Mouse (Mus musculus) megakaryocyte, adult 5-6 weeks (primary cell): ENCODE data around the gene Itpripl2. TPM values are rescaled to one million over a fixed set of nuclear protein-coding genes. Genes with fewer than 3 reads are reported as not detected.

Experiments
- ATAC-seq: 2 replicates; pipeline ENCODE4 v1.8.0; 2016; ENCODE audit warnings: mild to moderate bottlenecking, inconsistent platforms; ENCODE audit not compliant: poor library complexity, severe bottlenecking
- total RNA-seq, 2 experiments: library from RNA; stranded (forward) in 1 of 2; stranded (reverse) in 1 of 2; fragments of 153-499, 151-499 nt in 1 of 2; fragments of 221-1000, 200-1000 nt in 1 of 2; gene quantifications; 2 replicates each; pipeline versions ENCODE4 v1.2.3 to v1.2.4; 2015 to 2017

The Itpripl2 gene
- total RNA-seq, 2 experiments from 2014 or later = 16.5 to 32.1 TPM

DNA sequence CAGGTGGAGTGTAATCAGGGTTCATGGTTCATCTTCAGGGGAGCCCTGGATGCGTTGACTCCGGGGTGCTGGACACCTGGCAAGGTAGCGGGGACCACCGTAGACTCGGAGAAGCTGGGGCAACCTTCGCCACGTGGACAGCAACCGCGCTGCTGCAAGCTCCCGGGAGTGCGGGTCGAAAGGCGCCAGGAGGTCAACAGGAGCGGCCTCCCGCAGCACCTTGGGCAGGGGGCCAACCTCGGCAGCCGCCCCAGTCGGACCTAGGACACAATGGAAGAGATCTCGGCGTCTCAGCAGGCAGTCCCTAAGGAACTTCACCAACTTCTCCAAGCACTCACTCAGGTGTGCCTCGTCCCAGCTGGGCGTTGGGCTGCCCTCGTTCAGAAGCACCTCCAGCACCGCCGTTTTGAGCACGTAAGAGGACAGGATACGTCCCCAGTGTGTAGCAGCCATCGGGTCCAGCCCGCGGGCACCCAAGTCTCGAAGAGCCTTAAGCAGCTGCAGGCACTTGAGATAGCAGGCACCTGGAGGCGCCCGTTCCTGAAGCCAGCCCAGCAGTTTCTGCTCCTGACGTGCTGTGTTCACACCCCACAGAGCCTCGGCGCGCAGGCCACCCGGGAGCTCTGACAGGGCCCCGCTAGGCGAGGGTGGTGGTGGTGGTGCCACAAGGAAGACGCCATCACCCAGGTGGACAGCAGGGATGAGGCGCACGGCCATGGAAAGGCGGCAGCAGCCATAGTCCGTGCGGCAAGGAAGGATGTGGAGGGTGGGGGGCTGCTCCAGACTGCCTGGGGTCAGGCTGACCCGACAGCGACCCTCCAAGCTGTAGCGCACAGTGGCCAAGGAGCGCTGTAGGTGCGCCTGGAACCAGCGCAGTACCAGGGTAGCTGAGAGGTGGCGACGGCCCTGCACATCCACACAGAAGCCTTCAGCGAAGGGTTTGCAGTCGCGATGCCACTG lies 1.8 kb downstream of the Itpripl2 start:
- no peak for ATAC-seq

DNA sequence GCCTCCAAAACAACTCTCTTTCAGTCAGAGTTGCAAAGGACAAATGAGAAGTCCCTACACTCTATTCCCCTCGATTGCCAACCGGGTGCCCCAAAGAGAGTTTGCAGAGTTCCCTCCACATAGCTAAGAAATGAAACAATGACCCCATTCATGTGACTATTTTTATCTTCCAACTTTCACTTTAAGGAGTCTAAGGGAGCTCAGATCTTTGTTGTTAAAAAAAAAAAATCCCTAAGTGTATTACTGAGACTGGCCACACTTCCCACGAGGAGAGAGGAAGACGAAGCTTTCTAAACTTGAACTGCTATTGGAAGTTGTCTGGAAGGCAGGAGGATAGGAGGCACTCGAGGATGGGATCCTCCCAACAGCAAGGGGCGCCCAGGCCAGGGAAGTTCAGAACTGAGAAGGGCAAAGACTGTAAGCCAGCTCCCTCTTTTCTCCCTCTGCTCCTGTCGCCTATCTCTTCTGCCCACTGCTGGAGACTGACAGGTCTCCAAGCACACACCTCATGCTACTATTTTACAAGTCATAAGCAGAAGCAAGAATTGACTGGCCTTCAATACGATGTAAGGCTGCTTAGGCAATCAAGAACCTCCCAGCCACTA lies 3.6 kb downstream of the Itpripl2 start:
- ATAC-seq = no peak

DNA sequence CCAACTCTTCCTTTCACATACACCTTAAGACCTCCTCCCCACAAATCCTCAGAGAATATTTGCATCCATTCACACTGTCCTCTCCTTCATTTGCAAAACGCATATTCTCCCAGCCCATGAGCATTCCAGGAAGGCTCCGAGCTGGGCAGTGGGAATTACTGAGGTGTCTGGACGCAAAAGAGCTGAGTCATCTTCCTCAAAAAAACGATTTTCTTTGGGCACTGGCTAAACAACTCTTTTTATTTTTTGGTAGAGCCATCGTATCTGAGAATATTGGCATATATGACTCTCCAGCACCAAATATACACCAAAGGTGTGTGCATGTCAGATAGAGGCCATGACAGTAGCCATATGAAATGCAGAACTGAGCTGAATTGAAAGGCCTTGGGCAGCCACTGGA lies 4.9 kb downstream of the Itpripl2 start:
- ATAC-seq = no peak

DNA sequence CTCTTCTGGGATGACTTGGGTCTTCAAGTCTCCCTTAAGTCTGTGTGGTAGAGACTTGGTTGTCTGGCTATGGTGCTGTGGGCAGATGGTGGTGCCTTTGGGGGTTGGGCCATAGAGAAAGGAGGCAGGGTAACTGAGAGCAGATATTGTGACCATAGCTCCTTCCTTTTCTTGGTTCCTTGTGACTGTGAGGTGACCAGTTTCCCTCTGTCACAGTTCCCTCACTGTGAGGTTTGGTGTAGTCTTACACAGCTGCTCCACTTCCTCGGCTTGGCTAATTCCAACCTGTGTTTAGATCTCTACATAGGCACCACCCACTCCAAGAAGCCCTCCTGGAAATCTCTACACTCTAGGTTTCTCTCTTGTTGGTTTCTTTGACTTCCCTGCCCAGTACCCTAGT lies 7.8 kb downstream of the Itpripl2 start:
- ATAC-seq = peak; percentile 49

DNA sequence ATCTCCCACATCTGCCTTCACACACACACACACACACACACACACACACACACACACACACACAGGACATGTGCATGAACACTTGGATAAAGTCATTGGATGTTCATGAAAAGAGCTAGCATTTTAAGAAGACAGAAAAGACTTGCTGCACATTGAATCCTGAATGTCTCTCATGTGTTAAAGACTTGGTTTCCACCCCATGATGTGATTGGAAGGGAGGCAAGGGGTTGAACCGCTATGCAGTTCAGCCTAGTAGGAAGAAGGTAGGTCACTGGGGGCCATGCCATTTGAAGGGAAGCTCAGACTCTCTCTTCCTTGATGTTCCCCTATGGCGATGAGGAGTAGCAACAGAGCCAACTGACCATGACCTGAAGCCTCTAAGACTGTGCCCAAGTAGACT lies 9.8 kb downstream of the Itpripl2 start:
- no peak for ATAC-seq

DNA sequence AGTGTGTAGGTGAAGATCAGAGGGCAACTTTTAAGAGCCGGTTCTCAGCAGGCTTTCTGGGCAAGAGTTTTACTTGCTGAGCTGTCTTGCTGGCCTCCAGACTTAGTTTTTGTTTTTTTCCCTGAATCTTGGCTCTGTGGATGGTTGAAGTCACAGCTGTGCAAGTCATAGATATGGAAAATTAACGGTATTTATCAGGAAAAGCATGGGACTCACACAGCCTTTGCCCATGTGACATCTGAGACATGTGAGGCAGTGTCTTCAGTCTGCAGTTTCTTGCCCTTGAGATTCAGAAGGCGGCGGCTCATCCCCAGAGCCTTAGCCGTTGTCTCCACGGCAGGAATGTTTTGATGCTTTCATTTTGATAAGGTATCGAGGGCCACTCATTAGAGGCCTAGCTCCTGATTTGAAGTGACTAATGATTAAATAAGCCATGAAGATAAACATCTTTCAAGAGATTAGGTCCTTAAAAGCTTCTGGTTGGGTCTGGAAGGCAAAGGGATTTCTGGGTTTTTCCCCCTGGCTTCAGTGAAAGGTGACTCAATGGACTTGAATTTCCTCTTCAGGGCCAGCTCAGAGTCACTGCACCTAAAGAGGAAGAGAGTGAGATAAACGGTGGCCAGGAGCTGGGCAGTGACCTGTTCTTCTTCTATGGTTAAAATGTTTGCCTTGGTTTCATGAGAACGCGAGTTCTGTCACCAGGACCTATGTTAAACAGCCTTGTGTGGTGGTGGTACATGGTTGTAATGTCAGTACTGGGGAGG lies 10.5 kb downstream of the Itpripl2 start:
- ATAC-seq = peak; percentile 32; the same call in 1 of the 2 replicates

DNA sequence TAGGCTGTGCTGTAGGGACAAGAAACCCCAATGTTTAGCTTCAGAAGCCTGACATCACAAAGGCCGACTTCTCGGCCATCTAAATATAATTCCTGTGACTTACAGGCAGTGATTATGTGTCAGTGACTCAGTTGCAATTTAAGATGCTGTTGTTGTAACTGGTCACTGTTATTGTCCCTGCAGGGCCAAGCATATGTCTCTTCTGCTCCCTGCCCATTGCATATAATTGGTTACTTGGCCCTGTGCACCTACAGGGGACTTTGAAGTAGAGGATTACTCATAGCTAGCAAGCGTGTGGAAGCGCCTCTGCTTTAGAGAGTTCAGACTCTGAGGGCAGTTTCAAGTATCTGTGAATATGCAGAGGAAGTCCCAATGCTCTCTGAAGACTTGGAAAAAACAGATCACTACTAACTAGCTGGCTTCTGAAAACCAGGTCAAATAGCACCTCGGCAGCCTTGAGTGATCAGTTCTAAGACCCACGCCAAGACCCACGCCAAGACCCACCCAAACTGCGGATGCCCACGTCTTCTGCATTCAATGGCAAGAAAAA lies 11.5 kb downstream of the Itpripl2 start:
- ATAC-seq = no peak

DNA sequence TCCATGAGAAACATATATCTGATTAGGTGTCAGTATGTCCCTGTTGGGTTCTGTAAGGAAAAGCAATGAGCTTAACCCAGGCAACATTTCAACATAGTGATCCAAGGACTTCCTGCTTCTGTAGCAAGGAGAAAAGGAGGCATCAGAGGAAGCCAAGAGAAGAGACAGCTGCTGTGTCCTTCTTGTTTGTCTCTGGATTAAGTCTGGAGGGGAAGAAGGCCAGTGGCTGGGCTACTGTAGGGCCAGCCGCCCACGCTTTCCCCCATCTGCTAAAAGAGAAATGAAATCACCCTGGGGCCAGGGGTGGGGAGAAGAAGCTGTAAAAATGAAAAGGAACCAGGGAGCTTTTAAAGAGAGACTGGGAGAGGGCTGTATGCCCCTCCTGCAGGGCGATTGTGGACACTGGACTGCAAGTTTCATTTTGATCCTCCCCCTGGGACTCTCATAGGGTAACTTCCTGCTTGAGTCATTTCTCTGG lies 12.9 kb downstream of the Itpripl2 start:
- ATAC-seq = peak; percentile 26

DNA sequence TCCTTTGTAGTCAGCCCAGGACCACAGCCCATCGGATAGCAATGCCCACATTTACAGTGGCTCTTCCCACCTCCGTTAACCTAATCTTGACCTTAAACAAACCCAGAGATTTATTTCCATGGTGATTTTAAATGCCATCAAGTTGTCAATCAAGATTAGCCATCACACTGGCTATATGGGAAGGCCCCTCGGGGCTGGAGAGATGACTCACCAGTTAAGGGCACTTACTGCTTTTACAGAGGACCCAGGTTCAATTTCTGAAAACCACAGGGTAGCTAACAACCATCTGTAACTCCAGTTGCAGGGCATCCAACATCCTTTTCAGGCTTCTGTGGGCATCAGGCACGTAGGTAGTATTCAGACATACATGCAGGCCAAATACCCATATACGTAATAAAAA lies 15.3 kb downstream of the Itpripl2 start:
- no peak for ATAC-seq

DNA sequence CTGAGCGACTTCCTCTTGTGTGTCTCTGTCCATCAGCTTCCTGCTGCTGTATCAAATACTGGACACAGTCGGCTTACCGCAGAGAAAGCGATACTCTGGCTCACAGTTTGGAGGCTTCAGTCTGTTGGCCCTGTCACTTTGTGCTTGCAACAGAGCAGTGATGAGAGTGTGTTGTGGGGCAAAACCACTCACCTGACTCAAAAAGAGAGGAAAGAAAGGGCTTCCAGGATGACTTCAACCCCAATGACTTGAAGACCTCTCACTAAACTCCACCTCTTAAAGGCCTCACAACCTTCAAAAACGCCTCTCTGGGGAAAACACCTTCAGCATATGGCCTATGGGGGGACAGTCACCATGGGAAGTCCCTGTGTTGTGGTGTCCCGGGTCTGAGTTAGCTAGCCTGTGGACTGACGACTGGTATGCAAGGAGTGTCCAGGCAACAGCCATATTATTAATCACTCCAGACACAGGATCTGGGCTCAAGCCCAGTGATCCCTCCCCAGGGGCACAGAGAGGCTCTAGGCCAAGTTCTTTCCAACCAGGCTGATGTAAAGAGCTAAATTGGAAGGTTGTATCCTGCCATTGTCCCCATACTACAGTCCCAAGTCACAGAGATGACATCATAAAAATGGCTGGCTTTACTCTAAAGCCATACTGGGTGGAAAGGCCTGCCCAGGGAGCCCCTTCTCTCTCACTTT lies 16.6 kb downstream of the Itpripl2 start:
- ATAC-seq = no peak

DNA sequence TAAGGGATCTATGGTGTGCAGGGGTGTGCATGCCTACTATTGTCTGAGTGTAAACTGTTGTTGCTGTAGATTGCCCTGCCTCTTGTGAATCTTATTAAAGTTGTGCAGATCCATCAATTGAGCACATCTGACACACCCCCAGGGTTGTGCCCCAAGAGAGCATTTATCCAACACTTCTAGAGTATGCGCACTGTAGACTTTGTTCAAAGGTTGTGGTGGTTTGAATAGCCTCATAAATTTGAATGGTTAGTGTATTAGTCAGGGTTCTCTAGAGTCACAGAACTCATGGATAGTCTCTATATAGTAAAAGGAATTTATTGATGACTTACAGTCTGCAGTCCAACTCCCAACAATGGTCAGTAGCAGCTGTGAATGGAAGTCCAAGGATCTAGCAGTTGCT lies 18.9 kb downstream of the Itpripl2 start:
- ATAC-seq = no peak

DNA sequence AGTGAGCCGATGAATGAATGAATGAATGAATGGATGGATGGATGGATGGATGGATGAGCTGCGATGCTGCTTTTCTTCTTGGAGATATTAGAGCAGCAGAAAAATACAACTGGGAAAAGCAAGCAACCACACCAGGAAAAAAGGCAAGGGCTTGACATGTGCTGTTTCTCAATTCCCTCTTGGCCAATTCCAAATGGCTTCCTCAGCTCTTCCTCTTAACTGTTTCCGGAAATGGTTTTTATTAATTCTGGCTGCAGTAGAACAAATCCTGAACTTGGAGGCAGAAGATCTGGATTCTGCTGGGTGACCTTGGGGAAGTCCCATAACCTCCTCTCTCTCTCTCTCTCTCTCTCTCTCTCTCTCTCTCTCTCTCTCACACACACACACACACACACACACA lies 23.7 kb downstream of the Itpripl2 start:
- ATAC-seq = no peak

DNA sequence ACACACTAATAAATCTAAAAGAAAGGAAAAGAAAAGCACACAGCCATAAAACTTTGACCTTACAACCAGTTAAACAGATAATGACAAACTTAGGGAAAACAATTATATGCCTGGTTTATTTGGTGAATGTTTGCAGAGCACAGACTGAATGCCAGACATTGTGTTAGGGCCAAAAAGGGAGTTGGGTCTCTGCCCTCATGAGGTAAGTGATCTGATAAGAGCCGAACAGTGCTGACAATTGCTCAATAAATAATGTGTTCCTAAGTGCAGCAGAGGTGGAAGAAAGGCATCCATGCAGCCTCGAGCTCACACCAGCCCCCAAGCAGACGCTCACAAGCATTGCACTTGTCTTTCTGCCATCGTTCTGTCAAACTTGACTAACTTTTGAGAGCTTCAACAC lies 27.3 kb downstream of the Itpripl2 start:
- no peak for ATAC-seq

DNA sequence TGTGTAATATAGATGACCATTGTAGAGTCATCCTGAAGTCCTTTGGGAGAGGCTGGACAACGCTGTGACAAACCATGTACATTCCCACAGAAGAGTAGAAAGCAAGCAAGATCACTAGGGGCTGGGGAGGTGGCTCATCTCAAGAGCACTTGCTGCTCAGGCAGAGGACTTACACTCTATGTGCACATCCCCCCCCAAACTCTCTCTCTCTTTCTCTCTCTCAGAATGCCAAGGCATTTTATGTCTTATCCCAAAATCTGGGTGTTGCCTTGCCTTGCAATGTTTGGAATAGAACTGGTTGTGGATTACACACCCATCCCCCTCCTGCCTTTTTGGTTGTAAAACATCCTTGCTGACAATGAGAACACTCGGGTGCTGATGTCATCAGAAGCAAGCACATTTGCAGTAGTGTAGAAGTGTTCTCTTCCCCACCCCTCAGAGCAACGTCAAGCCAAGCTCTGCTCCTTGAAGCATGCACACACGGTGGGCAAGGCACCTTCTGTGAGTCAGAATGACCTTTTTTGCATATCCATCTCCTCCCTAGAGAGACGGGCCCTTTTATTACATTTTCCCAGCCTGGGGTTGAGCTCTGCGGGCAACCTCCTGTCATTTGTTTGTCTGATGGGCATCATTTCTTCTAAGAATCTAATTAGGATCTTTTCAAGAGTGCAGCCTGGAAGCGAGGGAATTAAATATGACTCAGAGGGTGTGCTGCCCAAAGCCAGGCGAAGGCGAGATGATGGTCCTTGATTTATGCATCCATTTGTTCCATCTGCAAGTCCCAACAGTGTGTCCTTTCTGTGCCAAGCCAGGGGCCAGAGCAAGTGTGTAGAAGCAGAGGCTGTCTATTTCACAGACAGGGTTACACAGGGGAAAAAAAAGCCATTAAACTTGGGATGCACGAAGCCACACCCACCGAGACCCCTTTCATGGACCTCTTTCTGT lies 28.7 kb downstream of the Itpripl2 start:
- no peak for ATAC-seq

DNA sequence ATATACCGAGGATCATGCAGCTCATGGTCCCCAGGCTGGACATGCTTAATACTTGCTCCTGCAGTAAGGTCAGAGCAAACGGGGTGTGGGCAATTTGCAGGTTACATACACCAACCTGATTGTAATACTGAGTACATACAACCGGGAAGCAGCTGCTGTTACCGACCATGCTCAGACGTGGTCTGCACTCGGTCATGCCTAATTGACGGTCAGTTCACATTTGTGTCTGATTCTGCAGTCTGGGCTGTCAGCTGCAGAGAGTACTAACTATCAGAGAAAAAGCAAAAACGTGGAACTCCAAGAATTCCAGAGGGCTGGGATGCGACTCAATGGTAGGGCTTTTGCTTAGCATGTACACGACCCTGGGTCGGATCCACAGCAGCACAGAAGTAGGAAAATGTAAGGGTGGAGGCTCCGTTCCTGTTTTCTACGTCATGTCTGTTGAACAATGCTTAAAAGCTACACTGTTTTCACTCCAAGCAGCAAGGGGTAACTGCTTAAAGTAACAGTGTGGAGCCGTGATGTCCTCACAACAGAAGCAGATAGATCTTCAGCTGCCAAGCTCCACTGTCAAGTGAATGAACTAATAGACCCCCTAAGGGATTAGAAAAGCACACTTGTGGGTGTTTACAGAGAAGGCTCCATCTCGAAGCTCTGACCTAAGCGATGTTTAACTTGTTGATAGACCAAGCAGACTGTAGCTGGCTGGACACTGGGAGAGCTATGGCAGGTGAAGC lies 30.2 kb downstream of the Itpripl2 start:
- no peak for ATAC-seq

DNA sequence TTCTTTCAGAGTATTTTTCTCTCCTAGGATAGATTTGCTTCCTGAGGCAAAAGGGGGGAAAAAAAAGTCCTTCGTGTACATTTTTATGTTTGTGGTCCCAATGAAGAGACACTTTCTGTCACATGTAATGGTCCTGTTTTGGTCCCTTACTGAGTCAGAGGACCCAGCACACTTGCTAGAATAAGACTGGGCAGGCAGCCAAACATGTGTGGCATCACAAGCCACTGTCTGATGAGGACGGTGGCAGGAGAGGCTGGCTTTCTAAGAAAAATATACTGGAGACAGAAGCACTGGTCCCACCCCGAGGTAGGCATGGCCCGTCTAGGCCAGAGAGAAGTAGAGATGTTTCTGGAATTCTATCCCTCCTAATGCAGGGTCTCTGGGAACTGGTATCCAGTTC lies 38.1 kb downstream of the Itpripl2 start:
- no peak for ATAC-seq

DNA sequence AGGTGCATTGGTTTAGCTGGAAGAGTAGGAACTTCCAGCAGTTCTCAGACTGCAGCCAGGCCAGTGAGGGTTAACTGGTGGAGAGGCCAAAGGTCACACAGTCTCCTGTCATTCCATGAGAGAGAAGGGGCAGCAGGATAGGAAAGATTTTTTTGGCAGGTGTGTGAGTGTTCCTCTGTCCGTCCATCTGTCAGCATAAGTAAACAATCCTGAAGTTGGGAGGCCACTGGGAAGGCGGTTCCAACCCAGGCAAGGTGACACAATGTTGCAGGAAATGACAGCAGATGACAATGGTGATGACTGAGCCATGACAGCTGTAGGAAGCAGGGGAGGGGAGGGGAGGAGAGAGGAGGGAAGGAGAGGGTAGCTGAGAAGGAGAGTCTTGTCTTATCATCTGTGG lies 38.8 kb downstream of the Itpripl2 start:
- no peak for ATAC-seq

DNA sequence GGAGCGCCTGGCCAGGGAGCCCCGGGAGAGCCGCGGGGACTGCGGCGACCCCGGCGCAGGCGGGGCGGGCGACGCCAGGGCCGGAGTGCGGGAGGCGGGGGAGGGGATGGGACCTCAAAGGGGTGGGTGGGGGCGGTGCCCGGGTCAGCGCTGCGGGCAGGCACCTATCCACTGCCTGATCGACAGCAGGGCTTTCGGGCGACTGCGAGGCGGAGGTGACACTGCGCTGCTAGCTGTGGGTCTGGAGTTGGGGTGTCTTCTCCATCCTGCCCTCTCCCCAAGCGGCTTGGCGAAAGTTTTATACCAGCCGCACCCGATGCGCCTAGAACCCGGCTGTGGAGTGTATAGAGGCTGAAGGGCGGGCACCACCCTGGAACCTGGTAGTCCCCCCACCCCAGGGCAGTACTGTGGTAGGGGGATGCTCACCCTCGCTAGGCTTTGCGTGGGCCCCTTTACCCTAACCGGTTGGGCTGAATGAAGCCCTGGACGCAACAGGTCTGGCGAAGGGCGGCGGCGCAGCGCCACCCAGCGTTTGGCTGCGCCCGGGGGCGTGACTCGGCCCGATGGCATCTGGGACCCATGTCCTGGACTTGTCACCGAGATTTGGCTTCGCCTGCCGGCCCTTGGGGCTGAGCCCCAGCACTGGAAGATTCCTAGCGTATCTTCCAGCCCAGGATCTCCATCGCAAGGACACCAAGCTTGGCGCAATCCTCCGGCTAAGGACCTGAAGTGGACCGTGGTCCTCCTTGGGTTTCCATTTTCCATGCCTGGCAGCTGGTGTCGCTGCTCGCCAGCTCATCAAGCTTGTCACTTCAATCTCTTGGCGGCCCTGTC lies 43.4 kb downstream of the Itpripl2 start, which contains the start of gene Syt17:
Gene Syt17 (minus strand): TSS at position 89 of the 834 bp plus-strand sequence.
- peak; percentile 79 for ATAC-seq
